Mouse (Mus musculus) lung, adult 18-20 months (tissue): ENCODE measurements at regions not wholly inside any gene's neighbourhood (a gene's known extent, or its start where the extent isn't known, plus 50 kb on each side); places are given as distances from the start of the nearest gene placed in this dataset.

Source experiments
- DNase-seq, 2 experiments: peaks; one replicate each; pipeline ENCODE4 v3.0.0; 2022; ENCODE audit warnings: mixed read lengths in 2 of 2

DNA sequence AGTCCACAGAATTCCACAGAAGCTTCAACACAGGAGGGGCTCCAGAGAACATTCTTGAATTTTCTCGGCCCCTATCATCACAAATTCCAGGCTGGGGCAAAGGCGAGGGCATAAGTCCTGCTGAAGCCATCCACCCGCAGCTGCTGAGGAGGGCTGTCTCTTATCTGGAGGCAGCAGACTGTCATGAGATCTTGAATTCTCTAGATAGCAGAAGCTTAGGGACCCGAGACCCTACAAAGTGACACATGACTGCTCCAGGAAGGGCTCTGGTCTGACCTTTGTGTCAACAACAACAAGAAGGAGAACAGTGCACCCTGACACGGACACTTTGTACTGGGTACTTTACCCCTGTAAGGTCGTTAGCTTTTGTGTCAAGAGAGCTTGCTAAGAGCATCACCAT is 57.2 kb downstream of the Lao1 start:
- DNase-seq, result no peak

DNA sequence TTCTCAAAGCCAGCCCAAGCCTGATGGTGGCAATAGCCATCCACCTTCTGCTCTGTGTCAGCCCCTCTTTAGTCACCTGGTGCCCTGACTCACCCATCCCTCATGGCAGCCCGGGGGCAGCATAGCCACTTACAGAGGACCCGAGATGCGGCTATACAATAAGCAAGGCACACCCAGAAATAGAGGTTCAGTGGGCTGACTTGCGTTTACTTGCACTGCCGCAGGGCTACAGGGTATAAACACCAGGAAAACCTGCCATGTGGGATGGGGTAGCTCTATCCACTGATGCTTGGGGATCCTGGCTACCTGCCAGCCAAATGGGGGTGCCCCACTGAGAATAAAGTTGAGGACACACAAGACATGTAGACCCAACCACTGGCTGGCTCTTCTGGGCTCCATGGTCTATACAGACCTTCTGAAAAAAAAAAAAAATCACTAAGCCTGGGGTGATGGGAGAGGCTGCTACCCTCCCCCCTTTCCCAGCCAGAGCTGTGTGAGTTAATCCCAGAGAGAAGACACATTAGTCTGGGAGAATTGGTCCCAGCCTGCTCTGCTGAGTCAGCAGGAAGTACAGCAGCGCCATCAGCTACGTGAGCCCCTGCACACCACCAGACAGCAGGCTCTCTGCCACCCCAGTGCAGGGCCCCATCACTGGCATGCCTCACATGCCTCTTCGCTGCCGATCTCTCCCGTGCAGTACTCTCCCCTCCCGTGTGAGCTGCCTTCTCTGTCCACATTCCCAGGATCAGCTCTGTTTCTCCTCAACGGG is 57.8 kb downstream of the Lao1 start:
- no peak for DNase-seq

- no peak for DNase-seq
These were observed 61.0 kb downstream of the Lao1 start for GRCm38 (mm10) chr4:119022338-119022737.

DNA sequence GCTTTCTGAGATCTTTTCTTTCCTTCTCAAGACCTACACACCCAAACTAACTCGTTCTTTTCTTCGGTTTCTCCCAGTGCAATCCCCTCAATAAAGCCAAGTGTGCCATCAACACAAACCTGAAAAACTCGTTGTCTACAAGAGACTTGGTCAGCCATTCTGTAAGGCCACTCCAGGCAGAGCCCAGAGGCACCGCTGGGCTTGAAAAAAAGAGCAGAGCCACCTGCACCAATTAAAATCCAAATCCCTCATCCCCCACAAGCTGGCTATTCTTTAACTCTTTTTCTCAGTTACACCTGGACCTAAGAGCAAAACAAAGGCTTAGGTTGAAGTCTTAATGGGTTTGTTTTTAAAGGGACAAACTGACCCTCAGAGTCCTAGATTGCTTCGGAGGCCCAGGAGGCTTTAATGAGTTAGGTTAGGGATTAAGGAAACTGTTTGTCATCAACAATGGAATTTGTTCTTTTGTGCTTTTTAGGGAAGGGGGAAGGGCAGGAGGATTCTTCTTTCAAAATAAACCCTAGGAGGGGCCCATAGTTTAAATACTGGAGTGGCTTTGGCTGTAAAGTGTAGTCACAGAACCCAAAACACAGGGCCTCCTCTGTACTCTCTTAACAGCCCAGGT is 65.0 kb downstream of the Lao1 start:
- DNase-seq, result no peak

- DNase-seq, result no peak
These were observed 66.9 kb downstream of the Lao1 start for GRCm38 (mm10) chr4:119028208-119028821.

DNA sequence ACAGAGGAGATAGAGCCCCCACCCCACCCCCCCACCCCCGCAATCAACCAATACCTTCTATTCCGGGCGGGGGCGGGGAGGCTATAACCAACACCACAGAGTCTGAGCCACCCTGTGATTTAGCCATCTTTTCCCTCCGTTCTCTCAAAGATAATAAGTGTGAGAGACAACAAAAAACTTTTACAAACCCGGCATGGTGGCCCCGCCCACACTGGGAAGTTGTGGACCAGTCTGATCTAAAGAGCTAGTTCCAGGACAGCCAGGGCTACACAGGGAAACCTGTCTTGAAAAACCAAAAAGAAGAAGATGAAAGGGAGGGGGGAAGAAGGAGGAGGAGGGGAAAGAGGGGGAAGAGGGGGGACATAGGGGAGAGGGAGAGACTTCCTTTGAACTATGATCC is 67.7 kb downstream of the Lao1 start:
- DNase-seq, result no peak

DNA sequence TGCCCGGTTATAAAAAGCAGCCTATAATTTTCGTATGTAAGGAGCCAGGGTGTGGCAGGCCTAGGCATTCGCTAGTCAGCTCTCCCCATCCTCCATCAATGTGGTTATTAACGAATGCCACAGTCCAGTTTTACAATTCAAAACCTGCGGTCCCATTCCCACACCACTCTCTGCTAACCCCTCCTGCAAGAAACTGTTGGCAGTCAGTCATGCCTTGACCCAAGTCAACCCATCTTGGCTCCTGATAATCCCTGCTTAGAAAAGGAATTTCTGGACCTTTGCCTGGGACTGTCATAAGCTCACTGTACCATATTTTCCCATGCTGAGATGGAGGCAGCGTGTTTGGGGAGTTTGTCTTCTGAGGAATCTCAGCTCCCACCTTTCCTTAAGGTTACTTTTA is 68.4 kb downstream of the Lao1 start:
- no peak for DNase-seq

DNA sequence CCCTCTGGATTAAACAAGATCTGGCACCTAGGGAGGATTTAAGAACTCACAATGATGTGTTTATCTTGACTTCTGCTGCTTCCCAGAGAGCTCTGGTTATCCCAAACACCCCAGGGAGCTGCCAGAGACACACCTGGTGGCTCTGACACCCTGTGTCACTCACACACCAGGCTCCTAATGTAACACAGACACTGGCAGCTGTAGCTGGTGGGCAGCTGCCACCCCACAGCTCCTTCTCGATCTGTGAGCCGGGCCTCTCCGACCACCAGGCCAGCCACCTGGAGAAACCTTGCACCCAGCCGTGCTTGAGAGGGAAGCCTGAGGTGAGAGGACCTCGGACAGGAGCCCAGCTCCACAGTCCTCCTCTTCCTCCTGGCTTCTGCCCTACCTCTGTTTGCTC is 69.5 kb downstream of the Lao1 start:
- no peak for DNase-seq

DNA sequence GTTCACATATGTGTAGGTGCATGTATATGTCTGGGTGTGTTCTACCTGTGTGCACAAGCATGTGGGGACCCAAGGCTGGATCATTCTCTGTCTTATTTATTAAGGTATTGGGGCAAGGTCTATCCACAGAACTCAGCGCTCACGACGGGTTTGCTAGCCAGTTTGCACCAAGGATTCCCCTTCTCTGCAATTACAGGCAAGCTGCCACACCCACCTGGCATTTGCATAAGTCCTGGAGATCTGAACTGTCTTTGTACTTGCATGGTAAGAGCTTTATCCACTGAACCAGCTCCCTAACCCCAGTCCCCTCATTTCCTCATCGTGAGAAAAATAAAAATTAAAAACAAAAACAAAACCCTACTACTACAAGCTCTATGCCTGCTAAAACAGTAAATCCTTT is 71.6 kb downstream of the Lao1 start:
- no peak for DNase-seq

DNA sequence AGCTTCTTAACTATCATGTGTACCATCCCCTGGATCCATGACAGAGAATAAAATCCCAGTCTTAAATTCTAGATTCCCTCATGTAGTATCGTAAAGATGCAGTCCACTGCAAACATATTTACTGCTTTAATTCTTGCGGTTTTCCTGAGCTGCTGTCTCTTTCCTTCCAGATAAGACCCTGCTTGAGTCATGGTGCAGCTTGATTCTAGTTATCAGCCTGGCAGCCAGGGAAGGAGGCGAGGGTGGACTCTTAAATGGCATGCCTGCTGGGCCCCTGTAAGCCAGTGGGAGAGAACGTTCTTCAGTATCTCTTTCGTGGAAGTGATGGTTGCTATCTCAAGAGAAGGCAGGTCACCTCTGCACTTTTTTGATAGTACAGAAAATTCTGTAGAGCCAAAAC is 71.9 kb upstream of the Slc2a1 start:
- DNase-seq, result no peak

- peak in 1 of 2 experiments; percentile 4 for DNase-seq
These were observed 68.5 kb upstream of the Slc2a1 start for GRCm38 (mm10) chr4:119040041-119040440.

- no peak for DNase-seq
These were observed 66.9 kb upstream of the Slc2a1 start for GRCm38 (mm10) chr4:119041616-119042015.

- no peak for DNase-seq
These were observed 64.4 kb upstream of the Slc2a1 start for GRCm38 (mm10) chr4:119044005-119044677.

- DNase-seq, result no peak
These were observed 63.7 kb upstream of the Slc2a1 start for GRCm38 (mm10) chr4:119044836-119045235.

DNA sequence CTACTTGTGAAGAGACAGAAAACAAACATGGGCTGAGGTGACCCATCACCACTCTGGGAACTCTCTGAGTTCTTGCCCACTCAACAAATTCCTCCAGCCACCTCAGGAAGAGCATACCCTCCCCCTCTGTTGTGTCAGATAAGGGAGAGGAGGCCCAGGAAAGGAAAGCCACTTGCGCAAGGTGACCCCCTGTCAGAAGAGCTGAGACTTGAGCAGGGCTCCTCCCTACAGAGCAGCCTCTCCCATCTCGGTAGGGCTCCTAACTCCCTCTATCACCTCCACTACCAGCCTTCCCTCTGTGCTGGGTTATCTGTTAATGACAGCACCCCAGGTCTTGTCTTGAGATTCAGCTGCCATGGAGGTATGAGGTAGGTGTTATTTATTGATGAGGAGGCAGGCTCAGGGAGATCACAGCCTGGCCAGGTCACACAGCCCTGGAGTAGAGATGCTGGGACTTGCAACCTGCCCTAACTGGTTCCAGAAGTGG is 57.6 kb upstream of the Slc2a1 start:
- no peak for DNase-seq

DNA sequence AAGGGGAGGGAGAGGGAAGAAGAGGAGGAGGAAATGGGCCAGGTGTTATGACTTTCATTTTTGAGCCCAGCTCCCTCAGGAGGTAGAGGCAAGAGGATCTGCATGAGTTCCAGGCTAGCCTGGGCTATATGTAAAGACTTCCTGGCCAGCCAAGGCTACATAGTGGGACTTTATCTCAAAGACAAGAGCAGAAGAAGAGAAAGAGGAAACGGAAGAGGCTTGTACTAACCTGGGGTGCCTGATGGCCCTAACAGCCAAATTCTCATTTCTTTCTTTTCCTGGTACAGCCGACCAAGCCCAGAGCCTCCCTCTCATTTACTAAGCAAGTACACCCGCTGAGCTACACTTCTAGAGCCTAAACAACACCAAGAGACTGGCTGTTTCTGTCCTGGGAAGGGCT is 56.0 kb upstream of the Slc2a1 start:
- DNase-seq, result no peak

- DNase-seq, result no peak
These were observed 55.3 kb upstream of the Slc2a1 start for GRCm38 (mm10) chr4:119053241-119053640.

DNA sequence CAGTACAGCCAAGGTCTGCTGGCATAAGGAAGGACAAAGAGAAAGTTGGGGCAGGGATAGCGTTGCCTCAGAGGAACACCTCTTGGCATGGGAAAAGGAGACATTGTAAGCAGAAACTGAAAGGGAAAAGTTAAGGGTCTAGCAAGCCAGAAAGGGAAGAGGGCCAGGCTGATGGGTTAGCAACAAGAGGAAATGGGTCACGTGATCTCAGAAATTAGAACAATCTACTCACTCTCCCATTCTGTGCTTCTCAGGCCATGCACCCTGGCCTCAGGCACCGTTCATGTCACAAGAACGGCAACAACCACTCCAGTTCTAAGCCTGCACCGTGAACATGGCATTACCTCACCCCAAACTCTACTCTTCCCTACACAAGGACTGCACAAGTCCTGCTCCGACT is 54.8 kb upstream of the Slc2a1 start:
- no peak for DNase-seq

DNA sequence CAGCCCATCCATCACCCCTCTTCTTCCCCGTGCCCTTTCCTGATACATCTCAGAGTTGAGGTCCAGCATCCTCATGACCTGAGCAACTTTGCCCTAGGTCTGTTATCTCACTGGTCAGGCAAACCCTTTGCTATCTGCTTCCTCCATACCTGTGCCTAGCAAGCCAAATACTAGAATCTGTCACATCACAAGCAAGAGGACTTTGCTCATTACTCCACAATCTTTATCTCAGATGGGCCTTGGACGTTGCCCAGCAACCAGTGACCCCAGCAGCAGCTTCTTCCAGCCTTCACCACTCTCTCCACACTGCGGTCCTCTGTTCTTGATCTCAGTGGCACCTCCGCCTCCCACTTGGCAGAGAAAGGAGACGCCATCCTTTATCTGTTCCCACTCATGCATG is 54.4 kb upstream of the Slc2a1 start:
- no peak for DNase-seq

GRCm38 (mm10) chr4:119057191-119057590 is 51.3 kb upstream of the Slc2a1 start:
- DNase-seq, result no peak

DNA sequence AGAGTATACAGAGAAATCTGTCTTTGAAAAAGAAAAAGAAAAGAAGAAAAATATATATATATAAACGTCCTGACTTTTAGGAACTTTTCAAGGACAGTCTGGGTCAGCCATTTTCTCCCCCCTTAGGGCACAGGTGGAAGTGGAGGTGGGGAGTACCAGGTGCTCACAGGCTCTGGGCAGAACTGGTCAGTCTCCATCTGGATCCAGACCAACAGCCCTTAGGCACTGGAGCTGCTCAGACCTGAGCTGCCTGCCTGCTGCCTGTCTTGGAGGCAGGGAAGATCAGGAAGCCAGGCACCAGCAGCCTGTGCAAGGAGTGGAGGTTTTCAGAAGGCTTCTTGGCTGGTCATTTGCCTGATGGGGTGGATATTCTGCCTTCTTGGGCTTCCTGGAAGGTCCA is 50.7 kb upstream of the Slc2a1 start:
- DNase-seq, result no peak
